Mouse (Mus musculus) lung, postnatal 25 days (tissue): ENCODE results near the gene Slc35b4.

Experiments
- DNase-seq: peaks from one replicate; pipeline ENCODE4 v3.0.0; 2022; ENCODE audit warnings: low spot score

The Slc35b4 gene

DNA sequence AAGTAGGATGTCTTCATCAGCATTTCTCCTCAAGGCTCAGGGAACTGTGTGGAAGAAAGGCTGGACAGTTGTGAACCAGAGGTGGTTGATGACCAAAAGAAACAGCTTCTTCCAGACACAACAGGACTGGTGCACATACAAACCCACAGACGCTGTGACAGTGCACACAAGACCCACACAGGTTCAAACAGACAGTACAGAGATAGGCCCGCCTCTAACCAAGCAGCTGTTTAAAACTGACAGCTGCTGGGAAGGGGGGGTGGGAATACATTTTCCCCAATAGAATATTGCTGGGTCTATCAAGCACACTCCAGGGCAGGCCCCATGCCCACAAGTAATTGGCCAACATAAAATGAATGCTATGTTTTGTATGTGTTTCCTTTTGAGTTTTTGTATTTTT is 52.5 kb downstream of the Slc35b4 start:
- DNase-seq = no peak

DNA sequence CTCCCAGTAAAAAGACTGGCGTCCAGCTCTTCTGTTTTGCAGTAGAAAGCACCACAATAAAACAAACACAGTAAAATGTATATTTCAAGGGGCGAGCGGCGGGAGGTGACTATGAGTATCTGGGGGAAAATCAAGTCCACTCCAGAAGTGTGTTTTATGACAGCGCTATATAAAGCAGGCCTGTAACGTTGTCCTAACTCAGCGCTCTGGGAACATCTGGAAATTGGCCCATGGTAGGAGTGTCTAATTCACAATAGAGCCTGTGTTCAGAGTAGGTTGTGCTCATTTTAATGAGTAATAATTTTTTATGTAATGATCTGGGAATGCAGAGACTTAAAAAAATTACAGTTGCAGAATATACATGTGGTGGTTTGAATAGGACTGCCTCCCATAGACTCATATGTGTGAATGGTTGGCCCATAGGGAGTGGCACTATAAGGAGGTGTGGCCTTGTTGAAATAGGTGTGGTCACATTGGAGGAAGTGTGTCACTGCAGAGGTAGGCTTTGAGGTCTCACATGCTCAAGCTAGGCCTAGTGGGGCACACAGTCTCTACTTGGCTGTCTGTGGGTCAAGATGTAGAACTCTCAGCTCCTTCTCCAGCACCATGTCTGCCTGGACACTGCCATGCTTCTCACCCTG is 60.0 kb downstream of the Slc35b4 start:
- no peak for DNase-seq

DNA sequence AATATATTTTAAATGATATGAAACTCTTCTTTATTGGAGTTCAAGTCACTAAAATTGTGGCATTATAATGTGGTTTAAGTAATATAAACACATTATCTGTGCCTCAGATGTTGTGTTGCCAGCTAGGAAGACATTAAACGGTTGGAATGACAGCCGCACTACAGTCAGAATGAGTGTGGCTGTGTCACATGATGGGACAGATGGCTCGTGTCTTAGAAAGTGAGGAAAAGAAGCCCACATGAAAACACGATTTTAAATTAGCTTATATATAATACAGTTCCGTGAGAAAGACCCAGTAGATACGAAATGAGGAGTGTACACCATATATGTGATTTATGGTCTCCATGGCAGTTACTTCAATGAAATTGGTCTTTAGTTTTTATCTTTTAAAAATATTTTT is 65.5 kb downstream of the Slc35b4 start:
- DNase-seq = no peak

DNA sequence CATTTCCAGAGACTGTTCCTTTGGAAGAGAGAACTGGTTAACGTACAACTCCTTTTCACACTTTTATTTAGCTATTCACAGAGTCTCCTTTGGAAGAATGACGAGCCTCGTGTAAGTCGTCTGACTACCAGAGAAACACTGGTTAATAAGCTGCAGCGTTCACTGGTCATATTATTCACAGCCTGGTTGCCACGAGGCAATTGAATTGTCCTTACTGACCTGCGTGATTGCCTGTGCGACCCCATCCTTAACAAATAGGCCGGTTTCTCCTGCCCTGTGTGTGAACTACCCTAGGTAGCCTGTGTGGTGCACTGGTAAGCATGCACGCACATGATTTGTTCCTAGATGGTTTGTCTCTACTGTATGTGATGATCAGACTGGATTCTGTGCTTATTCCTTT is 66.3 kb downstream of the Slc35b4 start:
- DNase-seq = no peak
